In genomic region chr16:93607669-93608101, GRCm38 (mm10) we compare ENCODE assay signal across 8 mouse cellular contexts. TPM values are rescaled to one million over a fixed set of nuclear protein-coding genes. Genes with fewer than 3 reads are reported as not detected.
A peak's percentile ranks its signal among the peaks of the same experiment; 100 is the strongest.
DNase-seq lines count a peak whose midpoint lies in the region; ATAC-seq and TF ChIP-seq lines count a peak whose summit lies in the region.

No protein-coding gene starts in this region.

- H3K9me3 ChIP-seq in embryonic facial prominence, embryonic 13.5 days: no peaks in the 10 kb centered on the region
- no peaks in the 10 kb centered on the region for H3K9me3 ChIP-seq in limb, embryonic 14.5 days (ENCODE audit: control insufficient read depth, low read length)
- H3K9me3 ChIP-seq in midbrain, embryonic 16.5 days (replicated peaks; ENCODE audit: control insufficient read depth, low read length, poor library complexity, severe bottlenecking): no peaks in the 10 kb centered on the region

- peaks cover 29% of the 10 kb centered on the region for H3K36me3 ChIP-seq in embryonic facial prominence, embryonic 13.5 days
- peaks cover 19% of the 10 kb centered on the region for H3K36me3 ChIP-seq in limb, embryonic 14.5 days (ENCODE audit: control insufficient read depth, insufficient read depth, low read length)
- H3K36me3 ChIP-seq in midbrain, embryonic 16.5 days (ENCODE audit: control insufficient read depth, insufficient read depth, low read length): peaks cover 6% of the 10 kb centered on the region
- peaks cover 3% of the 10 kb centered on the region for H3K36me3 ChIP-seq in spleen, adult 2 months (ENCODE audit: control insufficient read depth, insufficient read depth, low read length)

- peak overlapping the region; percentile 89 for H3K4me2 ChIP-seq in embryonic facial prominence, embryonic 13.5 days
- H3K4me2 ChIP-seq in limb, embryonic 14.5 days (replicated peaks; ENCODE audit: low read depth, low read length, severe bottlenecking): peak overlapping the region; percentile 76
- H3K4me2 ChIP-seq in midbrain, embryonic 16.5 days (ENCODE audit: low read length): peak overlapping the region; percentile 80

- no peak for ATAC-seq in cerebellum, adult (ENCODE audit: insufficient number of reproducible peaks, low FRiP score, low TSS enrichment)
- no peak for ATAC-seq in embryonic facial prominence, embryonic 13.5 days (ENCODE audit: insufficient number of reproducible peaks, insufficient read depth, low FRiP score, low TSS enrichment, low read depth)
- ATAC-seq in limb, embryonic 14.5 days (ENCODE audit: low FRiP score, low read depth): peak; percentile 53; the same call in 1 of the 2 replicates
- peak; percentile 27 for ATAC-seq in midbrain, embryonic 16.5 days

- peak overlapping the region; percentile 78 for H3K4me3 ChIP-seq in embryonic facial prominence, embryonic 13.5 days
- peak overlapping the region; percentile 68 for H3K4me3 ChIP-seq in limb, embryonic 14.5 days (replicated peaks; ENCODE audit: low read length)
- peak overlapping the region; percentile 66 for H3K4me3 ChIP-seq in midbrain, embryonic 16.5 days (ENCODE audit: low read depth, low read length)
- peak overlapping the region; percentile 75 for H3K4me3 ChIP-seq in spleen, adult 2 months (ENCODE audit: extremely low read depth, insufficient read depth, insufficient read length)

- WGBS in embryonic facial prominence, embryonic 13.5 days: under 1% methylated on average over 32 of the region's 32 CpGs
- under 1% methylated on average over 31 of the region's 32 CpGs for WGBS in limb, embryonic 14.5 days
- under 1% methylated on average over 32 of the region's 32 CpGs for WGBS in midbrain, embryonic 16.5 days
- WGBS in spleen, adult 2 months: under 1% methylated on average over 32 of the region's 32 CpGs

- H3K4me1 ChIP-seq in embryonic facial prominence, embryonic 13.5 days: peaks cover 28% of the 10 kb centered on the region
- peaks cover 16% of the 10 kb centered on the region for H3K4me1 ChIP-seq in limb, embryonic 14.5 days (ENCODE audit: control insufficient read depth, insufficient read depth, low read length)
- peaks cover 21% of the 10 kb centered on the region for H3K4me1 ChIP-seq in midbrain, embryonic 16.5 days (ENCODE audit: control insufficient read depth, insufficient read depth, low read length)
- peaks cover 4% of the 10 kb centered on the region; the same call in 1 of the 2 replicates for H3K4me1 ChIP-seq in spleen, adult 2 months (ENCODE audit: control insufficient read depth, insufficient read depth, insufficient read length)

- H3K27me3 ChIP-seq in embryonic facial prominence, embryonic 13.5 days: no peaks in the 10 kb centered on the region
- no peaks in the 10 kb centered on the region for H3K27me3 ChIP-seq in limb, embryonic 14.5 days (ENCODE audit: control insufficient read depth, insufficient read depth, low read length)
- H3K27me3 ChIP-seq in midbrain, embryonic 16.5 days (ENCODE audit: control insufficient read depth, insufficient read depth, low read depth, low read length): no peaks in the 10 kb centered on the region
- no peaks in the 10 kb centered on the region for H3K27me3 ChIP-seq in spleen, adult 2 months (ENCODE audit: control insufficient read depth, insufficient read depth, low read length)

- no peak for TF ChIP-seq CTCF in spleen, adult 2 months (IDR thresholded peaks at IDR 0.05; ENCODE audit: extremely low read depth, insufficient read depth, insufficient read length, insufficient replicate concordance)

- H3K9ac ChIP-seq in embryonic facial prominence, embryonic 13.5 days: peak overlapping the region; percentile 89
- H3K9ac ChIP-seq in limb, embryonic 14.5 days (ENCODE audit: low read depth, low read length, severe bottlenecking): peak overlapping the region; percentile 77
- peak overlapping the region; percentile 76 for H3K9ac ChIP-seq in midbrain, embryonic 16.5 days (ENCODE audit: low read depth, low read length)

- peak overlapping the region; percentile 71; the same call in 1 of the 2 replicates for H3K27ac ChIP-seq in embryonic facial prominence, embryonic 13.5 days
- peak overlapping the region; percentile 63; the same call in 1 of the 2 replicates for H3K27ac ChIP-seq in limb, embryonic 14.5 days (replicated peaks; ENCODE audit: low read depth, low read length)
- H3K27ac ChIP-seq in midbrain, embryonic 16.5 days (ENCODE audit: low read length): peak overlapping the region; percentile 84
- peak overlapping the region; percentile 21; the same call in 1 of the 2 replicates for H3K27ac ChIP-seq in spleen, adult 2 months (ENCODE audit: insufficient read depth, low read length)

- TF ChIP-seq POLR2A in limb, embryonic 14.5 days (IDR thresholded peaks at IDR 0.05; ENCODE audit: borderline replicate concordance, extremely low read depth, insufficient read depth, insufficient read length): peak; percentile 43; the same call in 1 of the 2 replicates
- TF ChIP-seq POLR2A in spleen, adult 2 months (IDR thresholded peaks at IDR 0.05; ENCODE audit: low read depth, low read length): peak; percentile 52; the same call in 1 of the 2 replicates

- peak; percentile 78 for DNase-seq in cerebellum, adult 11 months
- DNase-seq in heart, adult 8-10 months (ENCODE audit: low spot score): peak; percentile 87
- peak; percentile 85 to 87 for DNase-seq in kidney, adult 8-10 months
- peak; percentile 93 for DNase-seq in limb, embryonic 14.5 days (ENCODE audit: low spot score)
- peak; percentile 77 to 82 for DNase-seq in spleen, adult 2 months (ENCODE audit: low read depth in 1 of 2, low spot score in 2 of 2)

RNA-seq across cellular contexts. Expression of gene Cbr1, which starts 2.0 kb away (rescaled TPM):
- polyA plus RNA-seq in embryonic facial prominence, embryonic 13.5 days (2015; fragmentation: Nextera tagmentation; extraction: Ambion mirVana): 122 and 126 TPM in 2 replicates
- total RNA-seq in heart, adult 8-10 months (2022): 10 to 100 TPM; 35.9 to 39.0 (median 38.0) TPM
- polyA plus RNA-seq in limb, embryonic 14.5 days (2012; rRNA removed): 121 and 124 TPM in 2 replicates
- 82.9 and 94.5 TPM in 2 replicates for polyA plus RNA-seq in limb, embryonic 14.5 days (2014; fragmentation: Nextera tagmentation; extraction: Ambion mirVana)
- 146 and 150 TPM in 2 replicates for polyA plus RNA-seq in midbrain, embryonic 16.5 days (2015; fragmentation: Nextera tagmentation; extraction: Ambion mirVana)
- polyA plus RNA-seq in spleen, adult 2 months (2012; rRNA removed): 30.3 and 36.2 TPM in 2 replicates

RNA-seq across cellular contexts. Expression of gene Setd4, which starts 3.8 kb away (rescaled TPM):
- 19.6 and 23.6 TPM in 2 replicates for polyA plus RNA-seq in embryonic facial prominence, embryonic 13.5 days (2015; fragmentation: Nextera tagmentation; extraction: Ambion mirVana)
- 1 to 10 TPM; 1.3 to 3.3 (median 1.6) TPM for total RNA-seq in heart, adult 8-10 months (2022)
- 17.1 and 19.9 TPM in 2 replicates for polyA plus RNA-seq in limb, embryonic 14.5 days (2012; rRNA removed)
- 11.7 and 12.9 TPM in 2 replicates for polyA plus RNA-seq in limb, embryonic 14.5 days (2014; fragmentation: Nextera tagmentation; extraction: Ambion mirVana)
- polyA plus RNA-seq in midbrain, embryonic 16.5 days (2015; fragmentation: Nextera tagmentation; extraction: Ambion mirVana): 19.5 and 22.4 TPM in 2 replicates
- 10.2 and 10.6 TPM in 2 replicates for polyA plus RNA-seq in spleen, adult 2 months (2012; rRNA removed)

RNA-seq across cellular contexts. Expression of gene Gm5678, which starts 20.2 kb away (rescaled TPM):
- 0.29 TPM in 1 of 2 replicates, not detected in the other for polyA plus RNA-seq in embryonic facial prominence, embryonic 13.5 days (2015; fragmentation: Nextera tagmentation; extraction: Ambion mirVana)
- total RNA-seq in heart, adult 8-10 months (2022): 1 to 10 TPM; 1.2 to 2.0 (median 1.5) TPM
- not detected in 2 replicates for polyA plus RNA-seq in limb, embryonic 14.5 days (2012; rRNA removed)
- polyA plus RNA-seq in limb, embryonic 14.5 days (2014; fragmentation: Nextera tagmentation; extraction: Ambion mirVana): not detected in 2 replicates
- not detected in 2 replicates for polyA plus RNA-seq in midbrain, embryonic 16.5 days (2015; fragmentation: Nextera tagmentation; extraction: Ambion mirVana)
- polyA plus RNA-seq in spleen, adult 2 months (2012; rRNA removed): not detected in 2 replicates

Comparison
In these comparisons a context has a peak if more than half of its experiments do, and no peak if none do; other contexts are left out.
1. ATAC-seq: peak in limb, embryonic 14.5 days (single experiment) and midbrain, embryonic 16.5 days (single experiment); none in cerebellum, adult (single experiment) and embryonic facial prominence, embryonic 13.5 days (single experiment).
2. H3K27ac ChIP-seq: peak in every context shown above with its lines; median percentile 84 in midbrain, embryonic 16.5 days; 71 in embryonic facial prominence, embryonic 13.5 days; 63 in limb, embryonic 14.5 days; 21 in spleen, adult 2 months.
3. Peak in every context shown above with its lines, with median percentiles within 50 percentile points of each other: DNase-seq, H3K4me2 ChIP-seq, H3K4me3 ChIP-seq and H3K9ac ChIP-seq.